Mouse (Mus musculus) left cerebral cortex, adult 11 months (tissue): ENCODE data around the gene Polr1e.
A peak's percentile ranks its signal among the peaks of the same experiment; 100 is the strongest.
"Not testable (repeated sequence)": the region's sequence is repeated elsewhere in the genome, so short reads cannot be mapped to it uniquely, and the experiment has no call there.

Experiments
- DNase-seq: peaks from one replicate; pipeline ENCODE4 v3.0.0; 2022; ENCODE audit warnings: low spot score

Polr1e gene

GRCm38 (mm10) chr4:45054862-45055261 lies 36.5 kb downstream of the Polr1e start:
- DNase-seq = no peak

- no peak for DNase-seq
These were observed 37.1 kb downstream of the Polr1e start for GRCm38 (mm10) chr4:45055451-45055850.

GRCm38 (mm10) chr4:45063836-45064235 lies 45.5 kb downstream of the Polr1e start:
- not testable (repeated sequence) for DNase-seq

- no peak for DNase-seq
These were observed 46.2 kb downstream of the Polr1e start for GRCm38 (mm10) chr4:45064577-45064976.

- no peak for DNase-seq
These were observed 47.8 kb downstream of the Polr1e start for GRCm38 (mm10) chr4:45066036-45066730.

GRCm38 (mm10) chr4:45067742-45068141 lies 49.4 kb downstream of the Polr1e start:
- no peak for DNase-seq

- no peak for DNase-seq
These were observed 54.0 kb downstream of the Polr1e start for GRCm38 (mm10) chr4:45072261-45072973.

GRCm38 (mm10) chr4:45073544-45073943 lies 55.2 kb downstream of the Polr1e start:
- DNase-seq = no peak

GRCm38 (mm10) chr4:45081041-45081440 lies 62.7 kb downstream of the Polr1e start:
- DNase-seq = not testable (repeated sequence)

- no peak for DNase-seq
These were observed 64.6 kb downstream of the Polr1e start for GRCm38 (mm10) chr4:45082951-45083350.

GRCm38 (mm10) chr4:45083487-45083886 lies 65.1 kb downstream of the Polr1e start:
- no peak for DNase-seq

- DNase-seq = peak; percentile 80
These were observed 65.9 kb downstream of the Polr1e start, which contains the start of gene Fbxo10 for GRCm38 (mm10) chr4:45084021-45084894. Fbxo10 (minus strand) TSS chr4:45084604.

- no peak for DNase-seq
These were observed 66.5 kb downstream of the Polr1e start for GRCm38 (mm10) chr4:45084895-45085290.
